ENCODE assay signal across 18 mouse cellular contexts in genomic region chr3:129917424-129917823, GRCm38 (mm10).
"Had no signal": no experiment of that assay in that cellular context is flagged by ENCODE, and none has a peak within 500 bp of the region (broad histone marks: within the 10 kb centered on the region; RNA-seq: fewer than 3 reads in every experiment).

No protein-coding gene starts in this region.

- H3K9ac ChIP-seq: limb, embryonic 12.5 days; limb, embryonic 15.5 days; liver, embryonic 14.5 days; liver, postnatal 0 days; lung, embryonic 14.5 days; midbrain, embryonic 13.5 days; neural tube, embryonic 13.5 days had no signal

- H3K4me3 ChIP-seq: limb, embryonic 12.5 days; limb, embryonic 15.5 days; megakaryocyte, embryonic 14.5 days; midbrain, embryonic 10.5 days; midbrain, embryonic 13.5 days; myocyte; neural tube, embryonic 13.5 days had no signal

- H3K4me2 ChIP-seq: limb, embryonic 12.5 days; limb, embryonic 15.5 days; liver, embryonic 11.5 days; lung, embryonic 14.5 days; midbrain, embryonic 13.5 days; neural tube, embryonic 13.5 days had no signal

- H3K4me1 ChIP-seq: limb, embryonic 12.5 days; limb, embryonic 15.5 days; neural tube, embryonic 13.5 days had no signal

- H3K27me3 ChIP-seq: limb, embryonic 12.5 days; limb, embryonic 15.5 days; megakaryocyte, embryonic 14.5 days; midbrain, embryonic 13.5 days; neural tube, embryonic 13.5 days had no signal

- DNase-seq: kidney, postnatal 14 days; kidney, postnatal 4 days; left cerebral cortex, postnatal 4 days; liver, postnatal 0 days; lung, embryonic 14.5 days; thymus, adult 18-20 months; thymus, postnatal 36 days had no signal

- ATAC-seq: liver, postnatal 0 days; midbrain, embryonic 16.5 days had no signal

- H3K9me3 ChIP-seq: limb, embryonic 12.5 days; limb, embryonic 15.5 days; megakaryocyte, embryonic 14.5 days; midbrain, embryonic 10.5 days; midbrain, embryonic 13.5 days; neural tube, embryonic 13.5 days had no signal

- H3K27ac ChIP-seq: limb, embryonic 12.5 days; limb, embryonic 15.5 days; liver, embryonic 14.5 days; macrophage; midbrain, embryonic 10.5 days; midbrain, embryonic 13.5 days; neural tube, embryonic 13.5 days had no signal
